Mouse (Mus musculus) MEL (cell line): ENCODE measurements around the gene Asb2.

Experiments used
- CTCF ChIP-seq, 3 experiments: IDR thresholded peaks in 2 of 3; conservative IDR thresholded peaks in 1 of 3; 2 replicates each; pipeline ENCODE4 v1.5.1; 2011 to 2012; ENCODE audit warnings: low read length in 3 of 3, low read depth in 2 of 3, mild to moderate bottlenecking in 2 of 3, improper control_type of control experiment in 1 of 3, inconsistent platforms in 1 of 3, mixed read lengths in 1 of 3, moderate library complexity in 1 of 3; ENCODE audit not compliant: control insufficient read depth in 1 of 3, insufficient read depth in 1 of 3, poor library complexity in 1 of 3, severe bottlenecking in 1 of 3
- MYC ChIP-seq: IDR thresholded peaks from 2 replicates; pipeline ENCODE4 v1.6.1; 2011; ENCODE audit warnings: low read depth, mild to moderate bottlenecking, low read length, improper control_type of control experiment, moderate library complexity
- NELFE ChIP-seq: IDR thresholded peaks from 2 replicates; pipeline ENCODE4 v1.6.1; 2011; ENCODE audit warnings: low read depth, low read length, improper control_type of control experiment
- POLR2A ChIP-seq, 2 experiments: IDR thresholded peaks; 2 replicates each; pipeline ENCODE4 v1.6.1; 2011 to 2012; ENCODE audit warnings: low read length in 2 of 2, mild to moderate bottlenecking in 2 of 2, control low read depth in 1 of 2, improper control_type of control experiment in 1 of 2, low read depth in 1 of 2, moderate library complexity in 1 of 2; ENCODE audit not compliant: control insufficient read depth in 1 of 2, insufficient read depth in 1 of 2, poor library complexity in 1 of 2
- SIN3A ChIP-seq: IDR thresholded peaks from 2 replicates; pipeline ENCODE4 v1.6.1; 2012; ENCODE audit warnings: low read length, improper control_type of control experiment, inconsistent platforms
- USF1 ChIP-seq: IDR thresholded peaks from 2 replicates; pipeline ENCODE4 v1.6.1; 2014; ENCODE audit warnings: low read depth, mild to moderate bottlenecking, inconsistent platforms, low read length, improper control_type of control experiment, moderate library complexity

DNA sequence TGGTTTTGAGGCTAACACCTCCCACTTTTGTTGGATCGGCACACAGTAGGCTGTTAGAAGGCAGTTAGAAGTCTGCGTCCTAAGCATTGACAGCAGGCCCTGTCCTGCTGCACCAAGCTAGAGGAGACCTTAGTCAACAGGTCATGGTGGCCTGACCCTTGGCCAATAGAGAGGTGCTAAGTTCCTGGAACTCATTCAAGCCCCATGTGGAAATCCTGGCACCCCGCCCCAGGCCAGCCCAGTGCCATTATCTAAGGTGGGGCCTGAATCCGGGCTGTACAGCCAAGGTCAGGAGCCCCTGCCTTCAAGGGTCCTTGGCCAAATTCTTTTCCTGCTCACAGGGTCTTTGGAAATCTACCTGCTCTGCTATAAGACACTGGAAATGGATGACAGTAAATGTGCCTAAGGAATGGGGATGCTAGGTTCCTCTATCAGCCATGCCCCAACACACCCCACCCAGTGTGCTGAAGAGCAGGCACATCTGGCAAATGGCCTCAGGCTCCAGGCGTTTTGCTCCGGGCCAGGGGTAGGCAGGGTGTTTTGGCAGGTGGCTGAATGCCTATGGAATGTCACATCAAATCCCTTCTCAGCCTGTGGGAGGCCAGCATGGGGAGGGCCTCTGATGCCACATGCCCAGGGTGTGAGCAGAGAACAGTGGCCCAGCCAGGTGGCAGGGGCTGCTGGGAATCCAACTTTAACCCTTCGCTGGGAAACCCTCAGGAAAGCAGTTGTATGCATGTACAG is 27.2 kb downstream of the Asb2 start:
- no peak for TF ChIP-seq CTCF (IDR thresholded peaks at IDR 0.05 in 2 of 3, conservative IDR thresholded peaks at IDR 0.05 in 1 of 3; ENCODE audit: control insufficient read depth in 1 of 3, insufficient read depth in 1 of 3, low read depth in 2 of 3, low read length in 3 of 3, poor library complexity in 1 of 3, severe bottlenecking in 1 of 3)
- no peak for TF ChIP-seq POLR2A (IDR thresholded peaks at IDR 0.05; ENCODE audit: control insufficient read depth in 1 of 2, insufficient read depth in 1 of 2, low read depth in 1 of 2, low read length in 2 of 2, poor library complexity in 1 of 2)
- TF ChIP-seq USF1, result no peak
- no peak for TF ChIP-seq NELFE
- no peak for TF ChIP-seq MYC
- no peak for TF ChIP-seq SIN3A
